Mouse (Mus musculus) urinary bladder, postnatal 25 days (tissue): Measurements from ENCODE around the gene Cfhr1.

ENCODE experiments used
- DNase-seq: peaks from one replicate; pipeline ENCODE4 v3.0.0; 2022; ENCODE audit warnings: low spot score

The Cfhr1 gene

DNA sequence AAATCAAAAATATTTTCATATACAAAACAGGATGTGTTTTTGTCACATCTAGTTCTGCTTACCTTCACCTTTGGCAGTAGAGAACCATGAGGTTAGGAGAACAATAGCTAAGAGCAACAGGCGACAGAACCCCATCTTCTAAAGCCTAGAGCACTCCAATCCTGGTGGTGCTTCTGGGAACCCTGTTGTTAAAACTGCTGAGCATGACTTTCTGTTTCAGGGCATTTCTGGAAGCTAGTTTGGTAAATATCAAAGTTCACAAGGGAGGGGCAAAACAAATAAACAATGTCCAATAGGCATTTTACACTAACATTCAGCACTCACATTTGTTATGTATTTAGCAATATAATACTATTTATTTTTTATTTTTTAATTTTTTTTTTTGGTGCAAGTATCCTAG lies at the start of gene Cfhr1:
Gene Cfhr1 (minus strand): TSS at position 249 of the 400 bp plus-strand sequence.
- DNase-seq = no peak

DNA sequence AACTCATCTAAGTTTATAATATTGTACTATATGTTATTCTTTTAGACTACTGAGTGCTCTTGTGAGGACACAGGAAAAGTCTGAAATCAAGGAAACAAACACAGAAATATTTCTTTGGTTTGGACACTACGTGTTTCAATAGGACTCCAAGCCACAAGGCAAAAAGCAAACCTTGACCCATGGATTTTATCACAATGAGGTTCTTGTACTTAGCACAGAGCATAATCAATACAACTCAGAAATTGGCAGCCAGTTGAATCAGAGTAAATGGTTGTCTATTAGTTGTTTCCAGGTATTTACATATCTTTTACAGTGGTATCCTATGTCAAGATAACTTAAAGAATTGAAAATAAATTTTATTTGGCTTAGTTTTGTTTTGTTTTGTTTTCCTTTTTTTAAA lies 8.8 kb downstream of the Cfhr1 start:
- DNase-seq = no peak

DNA sequence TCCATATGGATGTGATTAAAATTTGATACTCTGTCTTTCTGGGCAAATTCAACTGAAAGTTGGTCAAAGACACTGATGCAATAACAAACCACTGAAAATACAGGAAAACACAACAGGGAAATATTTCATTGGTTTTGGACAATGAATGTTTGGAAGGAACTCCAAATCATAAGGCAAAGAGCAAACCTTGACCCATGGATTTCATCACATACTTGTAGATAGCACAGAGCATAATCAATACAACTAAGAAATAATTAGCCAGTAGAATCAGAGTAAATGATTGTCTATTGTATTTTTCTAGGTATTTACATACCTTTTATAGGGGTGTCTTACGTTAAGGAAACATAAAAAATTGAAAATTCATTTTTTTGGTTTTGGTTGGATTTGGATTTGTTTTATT lies 11.5 kb downstream of the Cfhr1 start:
- no peak for DNase-seq

DNA sequence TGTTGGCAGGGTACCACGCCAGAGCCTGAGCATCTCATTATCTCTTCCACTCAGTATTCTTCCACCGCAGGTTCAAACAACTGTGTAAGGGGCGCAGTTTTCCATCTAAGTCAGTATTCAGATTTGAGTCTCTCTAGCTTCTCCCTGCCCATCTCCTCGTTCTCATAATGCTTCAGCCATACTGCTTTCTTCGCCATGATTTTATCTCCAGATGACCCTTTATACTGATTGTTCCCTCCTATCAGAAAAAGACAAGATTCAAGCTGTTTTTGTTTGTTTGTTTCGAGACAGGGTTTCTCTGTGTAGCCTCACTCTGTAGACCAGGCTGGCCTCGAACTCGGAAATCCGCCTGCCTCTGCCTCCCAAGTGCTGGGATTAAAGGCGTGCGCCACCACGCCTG lies 45.5 kb downstream of the Cfhr1 start:
- DNase-seq = no peak

DNA sequence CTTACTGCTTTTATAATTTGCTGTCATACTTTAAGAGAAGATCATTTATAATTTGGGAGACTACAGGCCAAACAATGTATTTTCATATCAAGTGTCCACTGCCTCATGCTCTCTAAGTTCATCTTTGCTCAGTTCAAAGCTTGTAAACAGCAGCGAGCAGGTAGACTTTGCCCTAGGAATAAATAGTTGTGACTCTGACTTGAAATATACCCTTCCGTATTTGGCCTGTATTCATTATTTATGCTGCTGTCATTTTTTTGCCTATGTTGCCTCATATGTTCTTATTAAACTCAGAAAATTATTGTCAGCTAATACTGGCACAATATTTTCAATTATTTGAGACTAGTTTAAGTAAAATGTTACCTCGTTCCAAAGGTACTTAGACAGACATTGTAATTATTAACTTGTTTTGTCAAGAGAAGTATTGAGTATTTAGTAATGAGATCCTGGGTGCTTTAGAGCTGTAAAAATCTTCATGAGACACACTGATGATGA lies 58.8 kb downstream of the Cfhr1 start, which contains the start of gene F13b:
Gene F13b (plus strand): TSS at position 445 of the 495 bp plus-strand sequence.
- no peak for DNase-seq

DNA sequence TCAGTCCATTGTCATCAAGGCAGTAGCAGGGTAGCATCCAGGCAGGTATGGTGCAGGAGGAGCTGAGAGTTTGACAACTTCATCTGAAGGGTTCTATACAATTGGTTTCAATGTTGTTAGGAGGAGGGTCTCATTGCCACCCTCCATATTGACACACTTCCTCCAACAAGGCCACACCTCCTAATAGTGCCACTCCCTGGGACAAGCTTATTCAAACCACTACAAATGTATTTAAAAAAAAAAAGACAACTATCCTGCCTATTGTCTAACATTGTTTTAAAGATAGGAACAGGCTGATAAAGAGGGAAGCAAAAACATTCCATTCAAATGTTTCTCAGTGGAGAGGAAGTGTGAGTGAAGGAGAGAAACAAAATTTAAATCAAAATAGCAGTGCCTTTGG lies 60.3 kb downstream of the Cfhr1 start:
- no peak for DNase-seq
